Mouse (Mus musculus) adrenal gland, adult (tissue): Measurements from ENCODE around the gene Acot4.
"Not testable (repeated sequence)": the region's sequence is repeated elsewhere in the genome, so short reads cannot be mapped to it uniquely, and the experiment has no call there.

Experiments used
- DNase-seq, 2 experiments: peaks; one replicate each; pipeline ENCODE4 v3.0.0; 2022 to 2023; ENCODE audit warnings: low spot score in 1 of 2; ENCODE audit not compliant: inconsistent age in 2 of 2

The Acot4 gene

DNA sequence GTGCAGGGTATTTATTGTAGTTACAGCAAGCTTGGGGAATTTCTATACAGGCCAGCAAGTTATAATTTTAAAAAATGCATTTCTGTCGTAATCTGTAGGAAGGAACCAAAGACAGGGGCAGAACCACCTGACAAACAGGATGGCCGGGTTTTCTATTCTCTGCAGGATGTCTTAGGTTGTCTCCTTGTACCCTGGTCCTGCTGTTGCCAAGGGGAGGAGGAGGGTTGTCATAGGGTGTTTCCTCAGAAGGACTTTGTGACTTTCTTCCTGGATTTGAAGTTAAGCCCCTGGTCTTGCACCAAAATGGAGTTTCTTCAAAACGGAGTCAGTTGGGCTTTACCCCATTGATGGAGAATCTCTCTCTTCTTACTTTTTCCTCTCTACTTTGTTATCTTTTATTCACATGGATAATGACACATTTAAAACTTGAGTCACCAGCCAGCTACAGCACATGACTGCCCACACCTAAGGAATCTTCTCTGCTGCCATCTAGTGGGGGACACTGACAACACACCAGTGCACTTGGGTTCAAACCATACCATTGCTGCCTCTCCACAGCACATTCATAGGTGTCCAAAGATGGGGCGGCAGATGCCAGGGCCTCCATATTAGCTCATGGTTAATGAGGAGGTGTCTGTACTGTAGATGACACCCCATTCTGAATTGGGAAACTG is 7.4 kb upstream of the Acot4 start:
- DNase-seq, result peak; percentile 80 to 94

DNA sequence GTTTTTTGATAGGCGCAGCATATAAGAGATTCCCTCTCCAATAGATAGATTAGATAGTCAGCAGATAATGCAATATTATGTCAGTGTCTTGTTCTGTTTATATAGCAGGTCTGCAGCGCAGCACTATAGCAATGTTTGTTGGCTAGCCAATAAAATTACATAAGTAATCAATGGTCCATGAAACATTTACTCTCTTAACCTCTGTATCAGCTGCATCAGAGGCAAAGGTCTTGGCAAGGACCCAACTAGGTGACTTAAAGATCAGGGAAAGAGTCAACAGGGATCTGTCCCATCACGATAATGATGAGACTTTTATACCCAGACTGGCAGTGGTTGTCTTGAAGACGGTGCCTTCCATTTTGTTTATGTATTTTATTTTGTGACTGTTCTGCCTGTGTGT is 5.3 kb upstream of the Acot4 start:
- DNase-seq, result no peak

DNA sequence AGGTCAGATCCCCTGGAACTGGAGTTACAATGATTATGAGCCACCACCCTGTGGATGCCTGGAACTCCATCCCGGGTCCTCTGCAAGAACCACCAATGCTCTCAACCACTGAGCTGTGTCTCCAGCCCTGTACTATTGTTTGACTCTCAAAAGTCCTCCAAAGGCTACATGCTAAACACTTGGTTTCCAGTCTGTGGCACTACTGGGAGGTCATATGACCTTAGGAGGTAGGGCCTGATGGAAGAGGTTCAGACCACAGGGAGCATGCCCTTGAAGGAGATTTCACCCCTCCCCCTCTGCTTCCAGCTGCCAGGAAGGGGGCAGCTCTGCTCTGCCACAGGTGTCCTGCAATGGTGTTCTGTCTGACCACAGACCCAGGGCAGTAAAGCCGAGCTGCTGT is 4.9 kb upstream of the Acot4 start:
- not testable (repeated sequence) for DNase-seq

DNA sequence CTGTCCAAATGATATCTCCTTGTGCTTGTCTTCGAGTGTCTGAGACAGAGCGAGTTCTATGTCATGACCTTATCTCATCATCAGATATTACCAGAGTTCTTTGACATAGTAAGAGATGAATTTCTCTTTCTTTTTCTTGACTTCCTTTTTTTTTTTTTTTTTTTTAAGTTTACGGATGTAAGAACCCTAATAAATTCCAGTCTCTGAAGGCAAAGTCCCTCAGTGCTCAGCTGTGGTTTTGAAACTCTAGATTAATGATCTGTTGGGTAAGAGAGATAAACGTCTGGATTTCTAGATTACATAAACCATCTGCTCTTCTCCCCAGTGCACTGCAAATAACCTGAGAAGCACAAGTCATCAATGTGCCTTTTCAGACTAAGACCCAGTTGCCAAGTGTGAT is 4.1 kb upstream of the Acot4 start:
- peak in 1 of 2 experiments; percentile 52 for DNase-seq

DNA sequence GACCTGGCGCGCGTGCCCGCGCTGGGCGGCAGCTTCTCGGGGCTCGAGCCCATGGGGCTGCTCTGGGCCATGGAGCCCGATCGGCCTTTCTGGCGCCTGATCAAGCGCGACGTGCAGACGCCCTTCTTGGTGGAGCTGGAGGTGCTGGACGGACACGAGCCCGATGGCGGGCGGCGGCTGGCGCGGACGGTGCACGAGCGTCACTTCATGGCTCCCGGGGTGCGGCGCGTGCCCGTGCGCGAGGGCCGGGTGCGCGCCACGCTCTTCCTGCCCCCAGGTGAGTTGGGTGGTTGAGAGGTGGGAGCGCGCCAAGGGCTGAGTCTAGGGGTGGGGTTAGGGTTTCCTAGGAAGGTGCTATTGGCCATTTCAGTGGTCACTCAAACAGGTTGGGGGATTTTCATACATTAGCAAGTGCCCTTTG is 522 bp downstream of the Acot4 start, which contains the start of gene Gm49366:
TSS of gene Gm49366 (plus strand) at position 245 of the 421 bp plus-strand sequence.
- peak; percentile 29 to 76 for DNase-seq

DNA sequence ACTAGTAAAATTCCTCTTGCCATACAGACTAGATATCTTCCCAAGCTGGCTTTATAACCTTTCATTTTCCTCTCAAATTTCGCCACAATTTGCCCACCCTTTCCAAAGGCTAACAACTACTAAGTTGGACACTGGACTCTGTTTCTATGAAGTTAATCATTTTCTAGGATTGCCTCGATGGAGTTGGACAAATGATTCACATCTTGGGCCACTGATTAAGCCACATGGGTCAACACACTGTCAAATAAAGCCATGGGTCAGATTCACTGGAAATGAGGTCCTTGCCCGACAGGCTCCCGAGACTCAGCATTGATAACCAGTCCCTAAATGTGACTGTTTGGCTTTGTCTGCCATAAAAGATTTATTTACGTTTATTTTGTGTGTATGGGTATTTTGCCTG is 4.1 kb downstream of the Acot4 start:
- no peak for DNase-seq

DNA sequence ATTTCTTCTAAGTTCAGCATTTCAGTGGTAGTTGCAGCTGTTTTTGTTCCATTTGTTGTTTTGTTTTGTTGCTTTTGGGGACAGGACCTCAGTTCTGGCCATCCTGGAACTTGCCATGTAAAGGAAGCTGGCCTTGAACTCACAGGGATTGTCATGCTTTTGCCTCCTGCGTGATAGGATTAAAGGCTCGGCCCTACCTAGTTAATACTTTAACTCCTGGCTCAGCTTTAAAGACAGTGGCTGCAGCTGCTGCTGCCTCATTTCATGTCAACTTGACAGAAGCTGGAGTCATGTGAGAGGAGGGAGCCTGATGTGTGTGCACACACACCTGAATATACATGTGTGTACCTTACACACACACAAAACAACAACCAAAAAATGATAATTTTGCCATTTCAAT is 5.9 kb downstream of the Acot4 start:
- no peak for DNase-seq

DNA sequence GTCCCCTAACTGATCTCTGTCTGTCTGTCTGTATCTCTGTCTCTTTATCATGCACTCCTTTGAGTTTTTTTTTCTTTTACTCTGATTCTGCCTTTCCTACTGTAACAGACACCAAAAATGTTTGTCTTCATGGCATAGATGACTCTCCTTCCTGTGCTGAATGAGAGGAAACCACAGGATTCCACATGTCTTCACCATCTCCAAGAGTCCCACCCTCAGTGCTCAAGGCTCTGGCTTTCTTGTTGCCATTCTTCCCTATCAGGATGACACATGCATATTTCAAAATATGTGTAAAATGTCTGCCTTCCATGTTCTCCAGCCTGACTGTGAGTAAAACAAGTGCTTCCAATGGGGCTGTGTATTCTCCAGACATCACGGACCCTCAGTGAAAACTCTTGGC is 8.7 kb downstream of the Acot4 start:
- DNase-seq, result no peak

DNA sequence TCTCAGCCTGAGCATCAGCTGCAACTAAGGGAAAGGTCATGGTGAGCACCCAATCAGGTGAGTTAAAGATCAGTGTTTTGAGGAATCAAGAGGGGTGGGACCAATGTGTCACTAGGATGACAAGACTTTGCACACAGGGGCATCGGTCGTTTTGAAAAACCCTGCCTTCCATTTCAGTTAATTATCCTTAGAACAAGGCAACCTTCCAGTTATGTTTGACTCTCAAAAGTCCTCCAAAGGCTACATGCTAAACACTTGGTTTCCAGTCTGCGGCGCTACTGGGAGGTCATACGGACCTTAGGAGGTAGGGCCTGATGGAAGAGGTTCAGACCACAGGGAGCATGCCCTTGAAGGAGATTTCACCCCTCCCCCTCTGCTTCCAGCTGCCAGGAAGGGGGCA is 12.6 kb downstream of the Acot4 start:
- DNase-seq, result not testable (repeated sequence)

DNA sequence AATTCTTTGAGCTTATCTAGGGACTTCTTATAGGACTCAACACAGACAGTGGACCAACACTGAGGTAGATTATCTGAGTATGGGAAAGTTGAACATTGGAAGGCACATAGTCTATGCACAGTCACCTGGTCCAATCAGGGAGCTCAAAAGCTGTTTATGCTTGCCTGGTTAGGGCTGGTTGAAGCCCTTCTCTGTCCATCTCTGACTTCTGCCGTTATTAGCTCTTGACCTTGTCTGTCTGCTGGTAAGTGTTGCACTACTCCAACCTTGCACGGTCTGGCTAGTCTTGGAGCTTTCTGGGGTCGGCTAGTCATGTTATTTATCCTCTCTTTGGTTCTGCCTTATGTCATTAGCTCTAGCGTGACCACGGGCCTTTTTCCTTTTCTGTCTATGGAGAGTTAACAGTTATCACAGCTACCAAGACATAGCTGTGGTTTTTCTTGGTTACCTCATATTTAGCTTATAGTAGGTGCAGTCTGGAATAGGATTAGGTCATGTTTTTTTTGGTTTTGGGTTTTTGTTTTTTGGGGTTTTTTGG is 13.8 kb downstream of the Acot4 start, which contains the start of gene Acot3:
TSS of gene Acot3 (plus strand) at position 208 of the 538 bp plus-strand sequence.
- no peak for DNase-seq

DNA sequence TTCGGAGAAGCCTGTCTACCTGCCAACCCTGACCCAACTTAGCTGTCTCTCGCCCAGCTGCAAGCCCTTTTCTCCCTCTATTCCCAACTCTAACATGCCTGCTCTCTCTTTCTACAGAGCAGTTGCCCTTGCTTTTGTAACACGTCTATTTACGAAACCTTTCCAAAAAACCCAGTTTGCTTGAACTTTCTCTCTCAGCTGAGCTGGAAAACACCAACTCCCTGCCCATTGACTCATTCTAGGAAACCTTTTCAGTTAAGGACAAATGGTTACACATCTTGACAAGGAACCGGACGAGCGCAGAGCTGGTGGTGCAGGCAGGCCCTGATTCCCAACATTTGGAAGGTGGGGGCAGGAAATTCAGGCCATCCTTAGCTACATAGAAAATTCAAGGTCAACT is 14.4 kb downstream of the Acot4 start:
- DNase-seq, result peak in 1 of 2 experiments; percentile 49

DNA sequence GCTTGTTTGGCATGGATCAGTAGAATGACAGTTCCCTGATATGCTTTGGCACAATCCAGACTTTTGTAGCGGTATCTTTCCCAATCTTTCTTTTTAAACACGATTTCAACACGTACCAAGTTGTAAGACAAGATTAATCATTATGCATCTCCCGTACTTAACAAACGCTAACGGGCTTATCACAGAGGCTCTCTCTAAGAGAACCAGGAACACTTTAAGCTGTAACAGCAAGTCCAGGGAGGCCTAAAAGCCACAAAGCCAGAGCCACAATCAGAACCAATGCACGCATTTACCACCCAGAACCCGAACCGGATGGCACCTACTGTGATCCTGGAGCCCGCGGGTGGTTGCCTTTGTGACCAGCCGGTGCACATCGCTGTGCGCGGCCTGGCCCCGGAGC is 15.0 kb downstream of the Acot4 start:
- DNase-seq, result peak in 1 of 2 experiments; percentile 48

DNA sequence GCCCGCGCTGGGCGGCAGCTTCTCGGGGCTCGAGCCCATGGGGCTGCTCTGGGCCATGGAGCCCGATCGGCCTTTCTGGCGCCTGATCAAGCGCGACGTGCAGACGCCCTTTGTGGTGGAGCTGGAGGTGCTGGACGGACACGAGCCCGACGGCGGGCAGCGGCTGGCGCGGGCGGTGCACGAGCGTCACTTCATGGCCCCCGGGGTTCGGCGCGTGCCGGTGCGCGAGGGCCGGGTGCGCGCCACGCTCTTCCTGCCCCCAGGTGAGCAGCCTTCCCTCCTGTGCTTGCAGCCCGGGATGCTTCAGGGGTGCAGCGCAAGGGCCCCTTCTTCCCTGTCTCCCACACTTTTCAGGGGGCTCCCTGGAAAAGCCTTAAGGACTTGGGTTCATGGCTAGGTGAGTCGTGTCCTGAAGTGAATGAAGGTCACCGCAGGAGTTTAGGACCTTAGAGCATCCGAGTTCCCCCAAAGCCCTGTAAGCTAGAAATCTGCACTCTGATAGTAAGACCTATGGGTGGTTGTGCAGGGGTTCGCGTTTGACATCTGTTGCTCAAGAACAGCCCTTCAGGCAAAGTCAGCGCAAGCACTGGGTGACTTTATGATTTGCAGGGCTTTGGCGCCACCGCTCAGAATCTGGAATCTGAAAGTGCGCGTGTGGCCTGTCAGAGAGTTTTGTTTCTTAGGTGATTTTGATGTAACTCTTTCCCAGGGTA is 15.7 kb downstream of the Acot4 start:
- DNase-seq, result peak in 1 of 2 experiments; percentile 59

DNA sequence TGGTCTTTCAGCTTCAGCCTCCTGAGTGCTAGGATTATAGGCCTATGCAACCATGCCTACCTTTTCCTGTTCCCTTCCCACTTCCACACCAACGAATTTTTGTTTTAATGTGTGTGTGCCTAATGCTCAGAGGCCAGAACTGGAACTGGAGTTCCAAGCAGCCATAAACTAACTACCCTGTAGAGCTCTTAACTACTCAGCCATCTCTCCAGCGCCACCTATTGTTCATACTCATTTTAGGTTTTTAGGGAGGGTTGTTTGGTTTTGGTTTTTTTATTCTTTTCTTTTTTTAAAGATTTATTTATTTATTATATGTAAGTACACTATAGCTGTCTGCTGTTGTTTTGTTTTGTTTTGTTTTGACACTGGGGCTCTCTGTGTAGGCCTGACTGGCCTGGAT is 22.8 kb downstream of the Acot4 start:
- DNase-seq, result peak in 1 of 2 experiments; percentile 71

DNA sequence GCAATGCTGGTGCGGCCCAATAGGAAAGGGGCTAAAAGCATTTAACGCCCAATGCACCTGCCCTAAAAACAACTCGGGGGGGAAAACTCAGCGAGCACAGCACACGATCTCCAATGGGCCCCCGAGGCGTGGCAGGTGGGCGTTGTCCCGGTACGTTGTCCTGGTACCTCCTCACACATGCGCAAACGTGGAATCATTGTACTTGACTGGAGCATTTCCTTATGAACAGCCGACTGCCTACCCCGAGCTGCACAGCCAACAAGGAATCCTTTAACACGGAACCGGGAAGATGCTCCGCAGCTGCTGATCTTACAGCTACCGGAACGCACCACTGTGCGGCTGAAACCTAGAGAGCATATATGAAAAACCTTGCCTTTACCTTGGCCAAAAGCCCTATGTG is 24.2 kb downstream of the Acot4 start:
- no peak for DNase-seq

DNA sequence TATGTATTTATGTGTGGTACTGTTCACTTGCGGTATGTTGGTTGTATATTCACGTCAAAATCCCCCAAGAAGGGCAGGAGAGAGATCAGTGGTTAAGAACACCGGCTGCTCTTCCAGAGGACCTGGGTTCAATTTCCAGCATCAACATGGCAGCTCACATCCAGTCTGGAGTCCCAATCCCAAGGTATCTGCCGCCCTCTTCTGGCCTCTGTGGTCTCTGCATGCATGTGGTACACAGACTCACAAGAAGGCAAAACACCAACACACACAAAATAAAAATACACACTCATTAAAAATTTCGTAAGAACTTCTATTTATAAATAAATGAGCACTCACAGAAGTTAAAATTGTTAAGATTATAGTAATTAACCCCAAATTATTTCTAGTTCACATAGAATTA is 25.0 kb downstream of the Acot4 start:
- DNase-seq, result peak in 1 of 2 experiments; percentile 35

DNA sequence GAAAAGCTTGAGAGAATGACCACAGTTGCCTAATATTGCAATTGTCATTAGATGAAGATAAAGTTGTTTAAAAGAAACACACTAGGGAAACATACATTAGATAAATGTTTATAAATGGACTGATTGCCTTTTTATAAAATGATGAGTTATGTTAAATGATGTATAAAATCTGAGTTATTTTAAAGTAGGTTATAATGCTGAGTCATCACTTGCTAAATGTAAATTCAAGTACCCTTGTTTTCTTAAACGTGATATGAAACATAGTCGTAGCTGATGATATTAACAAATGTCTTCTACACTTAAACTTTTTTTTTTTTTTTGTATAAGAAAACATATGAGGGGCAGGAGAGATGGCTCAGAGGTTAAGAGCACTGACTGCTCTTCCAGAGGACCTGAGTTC is 25.7 kb downstream of the Acot4 start:
- no peak for DNase-seq

DNA sequence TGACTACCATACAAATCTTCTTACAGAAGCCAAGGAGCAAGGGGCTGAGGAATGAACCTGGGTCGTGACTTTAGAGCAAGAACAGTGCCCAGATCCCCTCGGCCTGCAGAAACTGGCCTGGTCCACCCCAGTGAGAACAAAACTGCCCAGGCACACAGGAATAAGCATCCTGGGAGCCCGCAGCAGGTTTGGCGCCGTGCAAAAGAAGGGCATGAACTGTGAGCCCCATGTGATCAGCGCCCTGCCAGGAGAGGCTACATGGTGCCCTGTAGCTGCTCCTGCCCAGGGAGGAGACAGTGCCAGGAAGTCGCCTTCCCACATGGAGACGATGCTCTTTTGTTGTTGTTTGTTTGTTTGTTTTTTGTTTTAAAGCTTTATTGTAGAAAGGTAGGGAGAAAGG is 26.4 kb downstream of the Acot4 start:
- no peak for DNase-seq

DNA sequence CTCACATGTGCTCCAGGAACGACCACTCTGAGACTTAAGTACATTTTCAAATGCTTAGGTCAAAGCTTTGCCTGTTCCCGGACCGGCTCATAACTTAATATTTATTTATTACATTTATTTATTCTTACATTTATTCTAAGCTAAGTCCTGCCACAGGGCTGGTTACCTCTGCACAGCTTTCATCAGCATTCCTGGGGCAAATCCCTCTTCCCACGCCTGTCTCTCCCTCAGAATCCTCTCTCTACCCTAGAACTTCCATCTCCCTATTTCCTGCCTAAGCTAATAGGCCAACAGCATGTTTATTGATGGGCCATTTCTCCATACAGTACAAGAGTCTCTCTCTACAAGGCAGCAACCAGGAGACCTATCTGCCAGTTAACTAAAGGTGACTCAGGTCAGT is 29.6 kb downstream of the Acot4 start:
- DNase-seq, result no peak

DNA sequence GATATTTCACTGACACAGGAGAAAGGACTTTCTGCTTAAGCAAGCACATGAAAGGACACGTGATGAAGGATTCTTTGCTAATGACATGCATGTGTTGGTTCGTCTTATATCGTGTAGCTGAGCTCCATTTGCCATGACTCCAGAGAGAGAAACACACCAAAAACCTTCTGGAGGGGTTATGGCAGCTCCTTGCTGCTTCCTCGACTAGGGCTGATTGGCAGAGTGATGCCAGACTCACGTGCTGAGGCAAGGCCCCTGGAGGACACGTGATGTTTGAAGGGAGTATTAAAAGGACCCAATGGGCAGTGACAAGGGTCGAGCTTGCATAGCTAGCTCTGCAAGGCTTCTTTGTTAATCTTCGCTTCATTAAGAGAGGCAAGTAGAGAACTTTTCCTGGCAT is 30.1 kb downstream of the Acot4 start:
- DNase-seq, result peak in 1 of 2 experiments; percentile 22

DNA sequence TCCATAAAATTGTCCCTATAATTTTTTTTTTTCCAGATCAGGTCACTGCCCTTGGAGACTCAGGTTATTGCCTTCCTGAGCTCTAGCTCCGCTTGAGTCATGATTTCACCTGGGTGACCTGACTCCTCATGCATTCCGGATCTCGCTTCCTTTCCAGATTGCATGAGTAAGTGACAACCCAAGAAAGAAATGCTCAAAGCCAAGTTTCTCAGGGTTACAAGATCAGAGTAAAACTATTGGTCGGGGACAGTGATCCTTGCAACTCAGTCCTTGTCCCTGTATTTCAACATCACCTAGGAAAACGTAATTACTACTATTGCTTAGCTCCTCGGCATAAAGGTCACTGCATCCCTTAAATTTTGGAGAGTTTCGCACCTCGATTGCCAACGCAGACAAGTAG is 30.8 kb downstream of the Acot4 start, which contains the start of gene Acot5:
TSS of gene Acot5 (plus strand) at position 340 of the 400 bp plus-strand sequence.
- peak in 1 of 2 experiments; percentile 58 for DNase-seq

DNA sequence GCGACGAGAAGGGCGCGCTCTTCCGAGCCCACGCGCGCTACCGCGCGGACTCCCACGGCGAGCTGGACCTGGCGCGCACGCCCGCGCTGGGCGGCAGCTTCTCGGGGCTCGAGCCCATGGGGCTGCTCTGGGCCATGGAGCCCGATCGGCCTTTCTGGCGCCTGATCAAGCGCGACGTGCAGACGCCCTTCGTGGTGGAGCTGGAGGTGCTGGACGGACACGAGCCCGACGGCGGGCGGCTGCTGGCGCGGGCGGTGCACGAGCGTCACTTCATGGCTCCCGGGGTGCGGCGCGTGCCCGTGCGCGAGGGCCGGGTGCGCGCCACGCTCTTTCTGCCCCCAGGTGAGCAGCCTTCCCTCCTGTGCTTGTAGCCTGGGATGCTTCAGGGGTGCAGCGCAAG is 31.4 kb downstream of the Acot4 start:
- peak; percentile 45 to 78 for DNase-seq
